In the genomic region with DNA sequence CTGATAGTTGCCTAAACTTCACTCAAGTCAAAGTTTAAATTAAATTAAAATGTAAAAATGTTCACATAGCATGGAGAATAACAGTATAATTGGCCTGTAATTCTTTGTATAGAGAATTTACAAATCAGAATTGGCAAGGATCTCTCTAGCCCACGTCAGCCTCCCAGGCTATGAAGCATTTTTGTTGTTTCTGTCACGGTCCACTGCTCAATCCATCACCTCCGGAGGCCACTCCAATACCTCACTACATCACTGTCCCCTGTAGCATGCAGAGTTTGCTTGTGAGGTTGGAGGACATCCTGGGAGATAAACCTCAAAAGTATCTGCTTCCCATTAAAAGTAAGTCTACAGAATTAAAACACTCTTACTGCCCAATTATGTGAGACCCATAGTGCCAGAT, we compare ENCODE assay signal across 17 mouse cellular contexts.
DNase-seq lines count a peak whose midpoint lies in the region.
"Had no signal": no experiment of that assay in that cellular context is flagged by ENCODE, and none has a peak within 500 bp of the region (broad histone marks: within the 10 kb centered on the region; RNA-seq: fewer than 3 reads in every experiment).

No protein-coding gene starts in this region.

- peak; percentile 71 for DNase-seq in Muller cell, postnatal 12 days (ENCODE audit: inconsistent ontology term)
- DNase-seq in retina, embryonic 14.5 days (ENCODE audit: low spot score), result peak; percentile 49
- peak; percentile 81 for DNase-seq in retina, postnatal 1 day
- no peak for DNase-seq in cerebellum, postnatal 36 days
- DNase-seq in lung, postnatal 10 days, result no peak
- no peak for DNase-seq in frontal cortex, postnatal 14 days (ENCODE audit: low spot score in 2 of 2)
- DNase-seq: adrenal gland, adult 2 months; adrenal gland, adult 8-10 months; adrenal gland, postnatal 10 days; adrenal gland, postnatal 14 days; adrenal gland, postnatal 25 days; adrenal gland, postnatal 36 days; B cell, adult 2 months; cerebellum, adult 11 months; cerebellum, adult 11-12 months; cerebellum, adult 18-20 months; cerebellum, adult 2 months had no signal

Comparison
In these comparisons a context has a peak if more than half of its experiments do, and no peak if none do; other contexts are left out.
1. DNase-seq: peak in Muller cell, postnatal 12 days (single experiment), retina, embryonic 14.5 days (single experiment) and retina, postnatal 1 day (single experiment); none in cerebellum, postnatal 36 days (0 of 2), lung, postnatal 10 days (single experiment) and frontal cortex, postnatal 14 days (0 of 2).